12 mouse cellular contexts compared by ENCODE assay signal in the genomic region with DNA sequence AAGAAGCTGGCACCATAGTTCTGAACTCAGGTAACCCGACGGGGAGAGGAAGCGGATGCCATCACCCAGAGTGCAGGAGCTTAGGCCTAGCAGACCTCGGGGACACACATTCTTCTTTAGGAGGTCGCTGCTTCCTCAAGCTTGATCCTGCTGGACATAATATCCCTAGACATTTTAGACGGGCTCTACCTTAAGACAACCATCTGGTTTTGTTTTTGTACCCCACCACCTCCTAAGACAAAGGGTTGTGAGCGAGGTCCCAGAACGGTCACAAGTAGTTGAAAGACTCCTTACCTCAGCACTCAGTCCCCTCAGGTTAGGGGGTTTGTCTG. TPM values are rescaled to one million over a fixed set of nuclear protein-coding genes. Genes with fewer than 3 reads are reported as not detected.
DNase-seq lines count a peak whose midpoint lies in the region; ATAC-seq lines count a peak whose summit lies in the region.
"Had no signal": no experiment of that assay in that cellular context is flagged by ENCODE, and none has a peak within 500 bp of the region (broad histone marks: within the 10 kb centered on the region; RNA-seq: fewer than 3 reads in every experiment).

No protein-coding gene starts in this region.

- H3K4me2 ChIP-seq in forebrain, embryonic 11.5 days (ENCODE audit: low read depth, low read length, severe bottlenecking): peak overlapping the region; percentile 56
- no peak overlapping the region for H3K4me2 ChIP-seq in forebrain, embryonic 16.5 days (ENCODE audit: low read length)
- no peak overlapping the region; the same call in 1 of the 2 replicates for H3K4me2 ChIP-seq in neural tube, embryonic 15.5 days
- peak overlapping the region; percentile 80 for H3K4me2 ChIP-seq in limb, embryonic 12.5 days
- H3K4me2 ChIP-seq in stomach, embryonic 15.5 days: peak overlapping the region; percentile 61

- peak; percentile 8; the same call in 1 of the 2 replicates for ATAC-seq in forebrain, embryonic 11.5 days (replicated peaks; ENCODE audit: low FRiP score)
- no peak for ATAC-seq in forebrain, embryonic 16.5 days
- no peak for ATAC-seq in neural tube, embryonic 15.5 days (ENCODE audit: low FRiP score)
- no peak for ATAC-seq in limb, embryonic 12.5 days (ENCODE audit: insufficient number of reproducible peaks, insufficient read depth, low FRiP score, low TSS enrichment, low read depth)
- ATAC-seq in stomach, embryonic 15.5 days (ENCODE audit: insufficient read depth, low FRiP score, low read depth): no peak

- H3K36me3 ChIP-seq in forebrain, embryonic 11.5 days (ENCODE audit: control insufficient read depth, insufficient read depth, low read length): no peaks in the 10 kb centered on the region
- H3K36me3 ChIP-seq in forebrain, embryonic 16.5 days (ENCODE audit: control insufficient read depth, insufficient read depth): no peaks in the 10 kb centered on the region
- no peaks in the 10 kb centered on the region for H3K36me3 ChIP-seq in neural tube, embryonic 15.5 days
- no peaks in the 10 kb centered on the region for H3K36me3 ChIP-seq in limb, embryonic 12.5 days
- no peaks in the 10 kb centered on the region for H3K36me3 ChIP-seq in stomach, embryonic 15.5 days
- H3K36me3 ChIP-seq: liver, embryonic 15.5 days had no signal

- DNase-seq in forebrain, embryonic 11.5 days (ENCODE audit: low spot score): no peak
- peak; percentile 70 for DNase-seq in neural tube, embryonic 10.5 days (ENCODE audit: extremely low spot score, low spot score)
- no peak for DNase-seq in adrenal gland, postnatal 36 days
- DNase-seq in adrenal gland, postnatal 25 days: no peak
- DNase-seq: kidney, postnatal 10 days had no signal

- 3% methylated on average over 8 of the region's 8 CpGs for WGBS in forebrain, embryonic 11.5 days
- 1% methylated on average over 8 of the region's 8 CpGs for WGBS in forebrain, embryonic 16.5 days
- 6% methylated on average over 8 of the region's 8 CpGs for WGBS in neural tube, embryonic 15.5 days
- WGBS in limb, embryonic 12.5 days: 5% methylated on average over 8 of the region's 8 CpGs
- WGBS in stomach, embryonic 15.5 days: 6% methylated on average over 8 of the region's 8 CpGs

- H3K4me1 ChIP-seq in forebrain, embryonic 11.5 days (replicated peaks; ENCODE audit: control insufficient read depth, insufficient read depth, low read length): peaks cover 7% of the 10 kb centered on the region; the same call in 1 of the 2 replicates
- peaks cover 10% of the 10 kb centered on the region for H3K4me1 ChIP-seq in forebrain, embryonic 16.5 days (replicated peaks; ENCODE audit: control insufficient read depth, insufficient read depth, low read length)
- peaks cover 9% of the 10 kb centered on the region for H3K4me1 ChIP-seq in neural tube, embryonic 15.5 days
- peaks cover 12% of the 10 kb centered on the region for H3K4me1 ChIP-seq in limb, embryonic 12.5 days (replicated peaks)
- H3K4me1 ChIP-seq in stomach, embryonic 15.5 days: peaks cover 11% of the 10 kb centered on the region
- H3K4me1 ChIP-seq: liver, embryonic 15.5 days had no signal

- H3K9ac ChIP-seq in forebrain, embryonic 11.5 days (ENCODE audit: low read length): no peak overlapping the region
- no peak overlapping the region for H3K9ac ChIP-seq in forebrain, embryonic 16.5 days (replicated peaks; ENCODE audit: low read depth, low read length)
- no peak overlapping the region for H3K9ac ChIP-seq in neural tube, embryonic 15.5 days (replicated peaks)
- H3K9ac ChIP-seq in limb, embryonic 12.5 days (replicated peaks): no peak overlapping the region
- H3K9ac ChIP-seq in stomach, embryonic 15.5 days: no peak overlapping the region
- H3K9ac ChIP-seq: liver, embryonic 15.5 days had no signal

- H3K9me3 ChIP-seq in forebrain, embryonic 11.5 days (ENCODE audit: control insufficient read depth, low read length): no peaks in the 10 kb centered on the region
- H3K9me3 ChIP-seq in forebrain, embryonic 16.5 days (ENCODE audit: control insufficient read depth, low read length): no peaks in the 10 kb centered on the region
- no peaks in the 10 kb centered on the region for H3K9me3 ChIP-seq in neural tube, embryonic 15.5 days (replicated peaks)
- H3K9me3 ChIP-seq in limb, embryonic 12.5 days: no peaks in the 10 kb centered on the region
- H3K9me3 ChIP-seq in stomach, embryonic 15.5 days: no peaks in the 10 kb centered on the region
- H3K9me3 ChIP-seq: liver, embryonic 15.5 days had no signal

- no peak overlapping the region; the same call in 1 of the 2 replicates for H3K4me3 ChIP-seq in forebrain, embryonic 11.5 days (ENCODE audit: low read depth, low read length)
- no peak overlapping the region for H3K4me3 ChIP-seq in forebrain, embryonic 16.5 days (replicated peaks; ENCODE audit: low read length)
- no peak overlapping the region for H3K4me3 ChIP-seq in neural tube, embryonic 15.5 days (replicated peaks)
- H3K4me3 ChIP-seq in limb, embryonic 12.5 days (replicated peaks): peak overlapping the region; percentile 45
- H3K4me3 ChIP-seq in stomach, embryonic 15.5 days (replicated peaks): no peak overlapping the region
- H3K4me3 ChIP-seq: myocyte had no signal

- peaks cover 78% of the 10 kb centered on the region for H3K27me3 ChIP-seq in forebrain, embryonic 11.5 days (ENCODE audit: control insufficient read depth, insufficient read depth, low read length)
- peaks cover 76% of the 10 kb centered on the region for H3K27me3 ChIP-seq in forebrain, embryonic 16.5 days (replicated peaks; ENCODE audit: control insufficient read depth, insufficient read depth, low read length)
- peaks cover 85% of the 10 kb centered on the region for H3K27me3 ChIP-seq in neural tube, embryonic 15.5 days (replicated peaks)
- peaks cover 86% of the 10 kb centered on the region for H3K27me3 ChIP-seq in limb, embryonic 12.5 days
- H3K27me3 ChIP-seq in stomach, embryonic 15.5 days (replicated peaks): peaks cover 81% of the 10 kb centered on the region

- H3K27ac ChIP-seq in forebrain, embryonic 11.5 days (ENCODE audit: low read depth, low read length): no peak overlapping the region
- no peak overlapping the region for H3K27ac ChIP-seq in forebrain, embryonic 16.5 days (ENCODE audit: low read length)
- no peak overlapping the region for H3K27ac ChIP-seq in neural tube, embryonic 15.5 days (replicated peaks)
- no peak overlapping the region for H3K27ac ChIP-seq in limb, embryonic 12.5 days
- no peak overlapping the region for H3K27ac ChIP-seq in stomach, embryonic 15.5 days
- H3K27ac ChIP-seq: liver, embryonic 15.5 days had no signal

RNA-seq across cellular contexts. Expression of a gene that starts 5.5 kb away (rescaled TPM):
- 2.1 and 2.9 TPM in 2 replicates for polyA plus RNA-seq in forebrain, embryonic 11.5 days (2014; fragmentation: Nextera tagmentation; extraction: Ambion mirVana)
- 2.1 and 3.4 TPM in 2 replicates for polyA plus RNA-seq in forebrain, embryonic 16.5 days (2015; fragmentation: Nextera tagmentation; extraction: Ambion mirVana)
- 7.4 and 9.7 TPM in 2 replicates for polyA plus RNA-seq in neural tube, embryonic 15.5 days (2015; fragmentation: Nextera tagmentation; extraction: Ambion mirVana)
- polyA plus RNA-seq in limb, embryonic 12.5 days (2016; fragmentation: Nextera tagmentation; extraction: Ambion mirVana): 5.8 and 6.3 TPM in 2 replicates
- polyA plus RNA-seq in stomach, embryonic 15.5 days (2015; fragmentation: Nextera tagmentation; extraction: Ambion mirVana): 1.6 and 2.6 TPM in 2 replicates
- total RNA-seq in adrenal gland, postnatal 36 days (2021): under 1 TPM; 0.13 to 0.26 TPM
- total RNA-seq in adrenal gland, postnatal 25 days (2021): 0.61 TPM in 1 of 2 replicates, not detected in the other
- polyA plus RNA-seq: myocyte; spleen, adult 2 months had no signal

RNA-seq across cellular contexts. Expression of a gene that starts 6.3 kb away (rescaled TPM):
- 0.19 TPM in 1 of 2 replicates, not detected in the other for polyA plus RNA-seq in forebrain, embryonic 11.5 days (2014; fragmentation: Nextera tagmentation; extraction: Ambion mirVana)
- polyA plus RNA-seq in forebrain, embryonic 16.5 days (2015; fragmentation: Nextera tagmentation; extraction: Ambion mirVana): 0.10 and 0.63 TPM in 2 replicates
- not detected in 2 replicates for polyA plus RNA-seq in neural tube, embryonic 15.5 days (2015; fragmentation: Nextera tagmentation; extraction: Ambion mirVana)
- not detected in 2 replicates for polyA plus RNA-seq in limb, embryonic 12.5 days (2016; fragmentation: Nextera tagmentation; extraction: Ambion mirVana)
- not detected in 2 replicates for polyA plus RNA-seq in stomach, embryonic 15.5 days (2015; fragmentation: Nextera tagmentation; extraction: Ambion mirVana)
- total RNA-seq in adrenal gland, postnatal 36 days (2021): not detected
- not detected in 2 replicates for total RNA-seq in adrenal gland, postnatal 25 days (2021)
- polyA plus RNA-seq: liver, embryonic 15.5 days; myocyte; spleen, adult 2 months had no signal

Comparison
In these comparisons a context has a peak if more than half of its experiments do, and no peak if none do; other contexts are left out.
1. H3K4me2 ChIP-seq: peak in forebrain, embryonic 11.5 days (single experiment), limb, embryonic 12.5 days (single experiment) and stomach, embryonic 15.5 days (single experiment); none in forebrain, embryonic 16.5 days (single experiment) and neural tube, embryonic 15.5 days (single experiment).